Mouse (Mus musculus): ENCODE results near the gene Pdss1.

Gene Pdss1

DNA sequence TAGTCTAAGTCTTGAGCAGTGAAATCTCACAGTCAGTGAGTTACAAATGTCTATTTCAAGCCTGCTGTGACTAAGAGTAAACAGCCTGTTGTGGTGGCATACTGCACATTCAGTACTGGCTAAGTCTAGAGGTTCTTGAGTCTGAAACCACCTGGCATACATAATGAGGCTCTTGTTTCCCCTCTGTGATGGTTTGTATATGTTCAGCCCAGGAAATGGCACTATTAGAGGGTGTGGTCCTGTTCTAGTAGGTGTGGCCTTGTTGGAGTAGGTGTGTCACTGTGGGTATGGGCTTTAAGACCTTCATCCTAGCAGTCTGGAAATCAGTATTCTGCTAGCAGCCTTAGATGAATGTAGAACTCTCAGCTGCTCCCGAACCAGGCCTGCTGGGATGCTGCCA, 62.1 kb downstream of the Pdss1 start:
- DNase-seq (ENCODE audit: low read depth, low spot score), result peak; percentile 68

- DNase-seq (ENCODE audit: low read depth, low spot score), result peak; percentile 16
Observed at GRCm38 (mm10) chr2:22961681-22962080, 66.4 kb downstream of the Pdss1 start.

- no peak for DNase-seq (ENCODE audit: low read depth, low spot score)
Observed at GRCm38 (mm10) chr2:22962242-22962641, 66.9 kb downstream of the Pdss1 start.

- no peak for DNase-seq (ENCODE audit: low read depth, low spot score)
Observed at GRCm38 (mm10) chr2:22962970-22963369, 67.6 kb downstream of the Pdss1 start.

DNA sequence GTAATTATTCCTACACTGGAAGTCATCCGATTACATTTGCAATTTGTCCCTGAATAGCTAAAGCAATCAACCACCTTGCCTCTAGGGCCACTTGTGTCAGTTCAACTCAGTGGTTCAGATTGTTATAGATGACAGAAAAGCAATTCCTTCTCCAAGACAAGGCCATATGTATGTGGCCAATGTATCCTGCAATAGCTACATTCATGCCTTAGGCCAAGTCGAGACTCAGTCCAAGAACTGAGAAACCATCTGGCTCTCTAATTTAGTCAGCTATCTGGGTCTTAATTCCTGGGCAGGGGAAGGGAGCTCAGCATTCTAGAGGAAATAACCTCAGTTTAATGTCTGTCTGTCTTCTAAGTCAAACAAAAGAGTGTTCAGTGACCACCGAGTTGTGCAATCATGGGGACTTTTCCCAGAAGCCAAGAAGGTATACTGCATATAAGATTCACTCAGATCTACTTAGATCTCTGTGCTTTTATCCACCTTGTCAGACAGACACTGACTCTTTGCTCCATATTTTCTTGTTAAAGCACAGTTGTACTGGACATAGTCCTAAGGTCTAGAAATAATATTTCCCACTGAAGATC, 82.2 kb downstream of the Pdss1 start:
- no peak for DNase-seq (ENCODE audit: low read depth, low spot score)

GRCm38 (mm10) chr2:22985973-22986657, 90.8 kb downstream of the Pdss1 start:
- no peak for DNase-seq (ENCODE audit: low read depth, low spot score)

All from ZHBTc4 (cell line).